16 mouse cellular contexts compared by ENCODE assay signal in the genomic region with DNA sequence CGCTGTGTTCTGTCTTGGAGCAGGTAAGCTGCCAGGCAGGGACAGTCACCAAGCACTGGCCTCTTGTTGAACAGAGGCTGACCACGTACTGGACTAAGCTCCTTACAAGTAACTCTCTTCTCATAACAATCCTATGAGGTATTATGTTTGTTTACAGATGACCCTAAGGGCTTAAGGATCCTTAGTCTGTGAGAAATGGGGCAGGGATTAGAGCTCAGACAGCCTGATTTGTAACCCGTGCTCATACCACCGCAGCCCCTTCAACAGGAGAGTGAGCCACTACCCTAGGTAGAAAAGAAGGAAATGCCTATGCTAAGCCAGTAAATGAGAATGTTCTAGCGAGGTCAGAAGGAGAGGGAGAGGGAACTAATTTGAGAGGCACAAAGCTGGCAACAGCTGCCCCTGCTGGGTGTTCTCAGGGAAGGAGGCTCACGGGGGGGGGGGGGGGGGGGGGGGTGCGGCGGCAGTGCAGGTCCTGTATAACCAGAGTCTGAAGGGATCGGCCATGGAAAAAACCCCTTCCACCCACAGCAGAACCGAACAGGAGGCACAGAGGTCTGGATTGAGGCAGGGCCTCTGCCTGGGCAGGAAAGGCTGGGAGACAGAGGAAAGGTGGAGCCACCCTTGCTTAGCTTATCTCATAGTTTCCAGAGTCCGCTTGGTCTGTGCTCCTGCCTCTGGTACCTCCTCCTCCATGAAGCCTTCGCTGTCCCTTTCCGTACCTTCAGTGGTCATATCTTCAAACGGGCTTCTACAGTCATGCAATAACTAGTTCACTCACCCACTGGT. TPM values are rescaled to one million over a fixed set of nuclear protein-coding genes. Genes with fewer than 3 reads are reported as not detected.
A peak's percentile ranks its signal among the peaks of the same experiment; 100 is the strongest.
DNase-seq lines count a peak whose midpoint lies in the region; ATAC-seq lines count a peak whose summit lies in the region.
"Had no signal": no experiment of that assay in that cellular context is flagged by ENCODE, and none has a peak within 500 bp of the region (broad histone marks: within the 10 kb centered on the region; RNA-seq: fewer than 3 reads in every experiment).

No protein-coding gene starts in this region.

- no peak overlapping the region for H3K4me3 ChIP-seq in intestine, embryonic 15.5 days (replicated peaks)
- no peak overlapping the region for H3K4me3 ChIP-seq in lung, embryonic 16.5 days (ENCODE audit: low read length)
- no peak overlapping the region for H3K4me3 ChIP-seq in stomach, embryonic 16.5 days (replicated peaks; ENCODE audit: low read length)
- H3K4me3 ChIP-seq in forebrain, embryonic 11.5 days (ENCODE audit: low read depth, low read length): no peak overlapping the region
- H3K4me3 ChIP-seq: erythroblast, embryonic 14.5 days had no signal

- peak; percentile 34 for DNase-seq in kidney, postnatal 14 days
- DNase-seq in kidney, postnatal 10 days: no peak
- no peak for DNase-seq in left cerebral cortex, adult 18-20 months (ENCODE audit: low spot score in 2 of 2)
- no peak for DNase-seq in gastrocnemius, postnatal 4 days (ENCODE audit: low spot score in 2 of 2)
- no peak for DNase-seq in forebrain, embryonic 11.5 days (ENCODE audit: low spot score)
- DNase-seq: gastrocnemius, postnatal 25 days; kidney, adult 9 months; right cerebral cortex, postnatal 25 days had no signal

- H3K9me3 ChIP-seq in intestine, embryonic 15.5 days: no peaks in the 10 kb centered on the region
- H3K9me3 ChIP-seq in lung, embryonic 16.5 days (ENCODE audit: control insufficient read depth, low read length): 0 out of 2 replicates have a peak, but pooled peaks cover 3% of the 10 kb centered on the region
- H3K9me3 ChIP-seq in stomach, embryonic 16.5 days (replicated peaks; ENCODE audit: control insufficient read depth, low read length): no peaks in the 10 kb centered on the region
- no peaks in the 10 kb centered on the region for H3K9me3 ChIP-seq in forebrain, embryonic 11.5 days (ENCODE audit: control insufficient read depth, low read length)

- H3K27me3 ChIP-seq in intestine, embryonic 15.5 days (replicated peaks): no peaks in the 10 kb centered on the region
- no peaks in the 10 kb centered on the region for H3K27me3 ChIP-seq in lung, embryonic 16.5 days (ENCODE audit: control insufficient read depth, insufficient read depth, low read depth, low read length)
- H3K27me3 ChIP-seq in stomach, embryonic 16.5 days (ENCODE audit: control insufficient read depth, insufficient read depth, low read length): no peaks in the 10 kb centered on the region
- no peaks in the 10 kb centered on the region for H3K27me3 ChIP-seq in forebrain, embryonic 11.5 days (ENCODE audit: control insufficient read depth, insufficient read depth, low read length)

- no peaks in the 10 kb centered on the region for H3K36me3 ChIP-seq in intestine, embryonic 15.5 days
- no peaks in the 10 kb centered on the region for H3K36me3 ChIP-seq in lung, embryonic 16.5 days (ENCODE audit: control insufficient read depth, insufficient read depth, low read length)
- H3K36me3 ChIP-seq in stomach, embryonic 16.5 days (ENCODE audit: control insufficient read depth, insufficient read depth, low read length): no peaks in the 10 kb centered on the region
- no peaks in the 10 kb centered on the region for H3K36me3 ChIP-seq in forebrain, embryonic 11.5 days (ENCODE audit: control insufficient read depth, insufficient read depth, low read length)

- 57% methylated on average over 12 of the region's 14 CpGs for WGBS in intestine, embryonic 15.5 days
- 57% methylated on average over 12 of the region's 14 CpGs for WGBS in lung, embryonic 16.5 days
- WGBS in stomach, embryonic 16.5 days: 51% methylated on average over 12 of the region's 14 CpGs
- WGBS in forebrain, embryonic 11.5 days: 70% methylated on average over 11 of the region's 14 CpGs

- peak; percentile 62 for ATAC-seq in intestine, embryonic 15.5 days
- no peak for ATAC-seq in lung, embryonic 16.5 days (ENCODE audit: low read depth)
- ATAC-seq in stomach, embryonic 16.5 days (ENCODE audit: insufficient read depth, low FRiP score): 0 out of 2 replicates have a peak, but pooled peaks have one; percentile 38
- no peak for ATAC-seq in forebrain, embryonic 11.5 days (replicated peaks; ENCODE audit: low FRiP score)

- no peak overlapping the region for H3K9ac ChIP-seq in intestine, embryonic 15.5 days
- no peak overlapping the region for H3K9ac ChIP-seq in lung, embryonic 16.5 days (ENCODE audit: low read length)
- peak overlapping the region; percentile 12; the same call in 1 of the 2 replicates for H3K9ac ChIP-seq in stomach, embryonic 16.5 days (ENCODE audit: low read length)
- H3K9ac ChIP-seq in forebrain, embryonic 11.5 days (ENCODE audit: low read length): no peak overlapping the region

- no peak overlapping the region for H3K4me2 ChIP-seq in intestine, embryonic 15.5 days (replicated peaks)
- H3K4me2 ChIP-seq in lung, embryonic 16.5 days (ENCODE audit: low read depth, low read length): no peak overlapping the region
- no peak overlapping the region for H3K4me2 ChIP-seq in stomach, embryonic 16.5 days (ENCODE audit: low read depth, low read length)
- no peak overlapping the region for H3K4me2 ChIP-seq in forebrain, embryonic 11.5 days (ENCODE audit: low read depth, low read length, severe bottlenecking)

- no peak overlapping the region for H3K27ac ChIP-seq in intestine, embryonic 15.5 days
- peak overlapping the region; percentile 5; the same call in 1 of the 2 replicates for H3K27ac ChIP-seq in lung, embryonic 16.5 days (ENCODE audit: low read length)
- no peak overlapping the region for H3K27ac ChIP-seq in stomach, embryonic 16.5 days (ENCODE audit: low read length)
- H3K27ac ChIP-seq in forebrain, embryonic 11.5 days (ENCODE audit: low read depth, low read length): no peak overlapping the region

- H3K4me1 ChIP-seq in intestine, embryonic 15.5 days (replicated peaks): peaks cover 6% of the 10 kb centered on the region; the same call in 1 of the 2 replicates
- H3K4me1 ChIP-seq in lung, embryonic 16.5 days (replicated peaks; ENCODE audit: control insufficient read depth, insufficient read depth, low read length): peaks cover 2% of the 10 kb centered on the region; the same call in 1 of the 2 replicates
- peaks cover 8% of the 10 kb centered on the region; the same call in 1 of the 2 replicates for H3K4me1 ChIP-seq in stomach, embryonic 16.5 days (ENCODE audit: control insufficient read depth, insufficient read depth, low read length)
- H3K4me1 ChIP-seq in forebrain, embryonic 11.5 days (replicated peaks; ENCODE audit: control insufficient read depth, insufficient read depth, low read length): no peaks in the 10 kb centered on the region

RNA-seq across cellular contexts. Expression of a gene that starts 15.0 kb away (rescaled TPM):
- 62.7 and 65.7 TPM in 2 replicates for polyA plus RNA-seq in intestine, embryonic 15.5 days (2015; fragmentation: Nextera tagmentation; extraction: Ambion mirVana)
- 62.0 and 63.2 TPM in 2 replicates for polyA plus RNA-seq in lung, embryonic 16.5 days (2015; fragmentation: Nextera tagmentation; extraction: Ambion mirVana)
- polyA plus RNA-seq in stomach, embryonic 16.5 days (2015; fragmentation: Nextera tagmentation; extraction: Ambion mirVana): 69.6 and 72.9 TPM in 2 replicates
- total RNA-seq in left cerebral cortex, adult 18-20 months (2021): 10 to 100 TPM; 83.0 to 89.2 TPM
- total RNA-seq in gastrocnemius, postnatal 4 days (2021): 10 to 100 TPM; 66.5 to 66.8 TPM
- 51.3 and 60.3 TPM in 2 replicates for polyA plus RNA-seq in forebrain, embryonic 11.5 days (2014; fragmentation: Nextera tagmentation; extraction: Ambion mirVana)

RNA-seq across cellular contexts. Expression of a gene that starts 26.4 kb away (rescaled TPM):
- 4.7 and 14.8 TPM in 2 replicates for polyA plus RNA-seq in intestine, embryonic 15.5 days (2015; fragmentation: Nextera tagmentation; extraction: Ambion mirVana)
- polyA plus RNA-seq in lung, embryonic 16.5 days (2015; fragmentation: Nextera tagmentation; extraction: Ambion mirVana): 13.0 and 23.4 TPM in 2 replicates
- 12.1 and 21.3 TPM in 2 replicates for polyA plus RNA-seq in stomach, embryonic 16.5 days (2015; fragmentation: Nextera tagmentation; extraction: Ambion mirVana)
- 100 to 1,000 TPM; 108 to 126 TPM for total RNA-seq in left cerebral cortex, adult 18-20 months (2021)
- 10 to 100 TPM; 13.5 to 15.7 TPM for total RNA-seq in gastrocnemius, postnatal 4 days (2021)
- polyA plus RNA-seq in forebrain, embryonic 11.5 days (2014; fragmentation: Nextera tagmentation; extraction: Ambion mirVana): 3.4 and 3.6 TPM in 2 replicates

RNA-seq across cellular contexts. Expression of a gene that starts 38.8 kb away (rescaled TPM):
- not detected in 2 replicates for polyA plus RNA-seq in intestine, embryonic 15.5 days (2015; fragmentation: Nextera tagmentation; extraction: Ambion mirVana)
- not detected in 2 replicates for polyA plus RNA-seq in lung, embryonic 16.5 days (2015; fragmentation: Nextera tagmentation; extraction: Ambion mirVana)
- not detected in 2 replicates for polyA plus RNA-seq in stomach, embryonic 16.5 days (2015; fragmentation: Nextera tagmentation; extraction: Ambion mirVana)
- not detected for total RNA-seq in left cerebral cortex, adult 18-20 months (2021)
- not detected for total RNA-seq in gastrocnemius, postnatal 4 days (2021)
- not detected in 2 replicates for polyA plus RNA-seq in forebrain, embryonic 11.5 days (2014; fragmentation: Nextera tagmentation; extraction: Ambion mirVana)
- total RNA-seq: common myeloid progenitor, adult 5-6 weeks; gastrocnemius, postnatal 25 days; megakaryocyte, adult 5-6 weeks had no signal
- polyA plus RNA-seq: brain, embryonic 14.5 days; erythroblast, embryonic 14.5 days; neural tube, embryonic 11.5 days had no signal

RNA-seq across cellular contexts. Expression of a gene that starts 49.9 kb away (rescaled TPM):
- polyA plus RNA-seq in intestine, embryonic 15.5 days (2015; fragmentation: Nextera tagmentation; extraction: Ambion mirVana): 53.3 and 57.4 TPM in 2 replicates
- 486 and 558 TPM in 2 replicates for polyA plus RNA-seq in lung, embryonic 16.5 days (2015; fragmentation: Nextera tagmentation; extraction: Ambion mirVana)
- polyA plus RNA-seq in stomach, embryonic 16.5 days (2015; fragmentation: Nextera tagmentation; extraction: Ambion mirVana): 155 and 197 TPM in 2 replicates
- under 1 TPM in 1 of 2 experiments, not detected in 1; 0.59 TPM for total RNA-seq in left cerebral cortex, adult 18-20 months (2021)
- 1 to 10 TPM in 1 of 2 experiments, not detected in 1; 1.3 TPM for total RNA-seq in gastrocnemius, postnatal 4 days (2021)
- polyA plus RNA-seq in forebrain, embryonic 11.5 days (2014; fragmentation: Nextera tagmentation; extraction: Ambion mirVana): 35.1 and 44.4 TPM in 2 replicates
- total RNA-seq: common myeloid progenitor, adult 5-6 weeks; gastrocnemius, postnatal 25 days; megakaryocyte, adult 5-6 weeks had no signal
- polyA plus RNA-seq: erythroblast, embryonic 14.5 days had no signal

RNA-seq across cellular contexts. Expression of a gene that starts 51.5 kb away (rescaled TPM):
- polyA plus RNA-seq in intestine, embryonic 15.5 days (2015; fragmentation: Nextera tagmentation; extraction: Ambion mirVana): 9.4 and 18.5 TPM in 2 replicates
- polyA plus RNA-seq in lung, embryonic 16.5 days (2015; fragmentation: Nextera tagmentation; extraction: Ambion mirVana): 7.9 and 15.2 TPM in 2 replicates
- 17.2 and 19.2 TPM in 2 replicates for polyA plus RNA-seq in stomach, embryonic 16.5 days (2015; fragmentation: Nextera tagmentation; extraction: Ambion mirVana)
- total RNA-seq in left cerebral cortex, adult 18-20 months (2021): 1 to 10 TPM; 2.0 to 6.4 TPM
- 1 to 10 TPM in 1 of 2 experiments, under 1 TPM in 1; 0.96 to 1.9 TPM for total RNA-seq in gastrocnemius, postnatal 4 days (2021)
- polyA plus RNA-seq in forebrain, embryonic 11.5 days (2014; fragmentation: Nextera tagmentation; extraction: Ambion mirVana): 3.2 and 7.3 TPM in 2 replicates
- total RNA-seq: megakaryocyte, adult 5-6 weeks had no signal
- polyA plus RNA-seq: erythroblast, embryonic 14.5 days had no signal

Comparison
In these comparisons a context has a peak if more than half of its experiments do, and no peak if none do; other contexts are left out.
1. ATAC-seq: peak in intestine, embryonic 15.5 days (single experiment) and stomach, embryonic 16.5 days (single experiment); none in lung, embryonic 16.5 days (single experiment) and forebrain, embryonic 11.5 days (single experiment).